Mouse (Mus musculus): ENCODE measurements around the gene Ttc3. TPM values are rescaled to one million over a fixed set of nuclear protein-coding genes. Genes with fewer than 3 reads are reported as not detected.
"Not testable (repeated sequence)": the region's sequence is repeated elsewhere in the genome, so short reads cannot be mapped to it uniquely, and the experiment has no call there.

Gene Ttc3
- total RNA-seq, 1 experiment from 2014 or later: 338 TPM

GRCm38 (mm10) chr16:94465900-94466299 is 95.5 kb downstream of the Ttc3 start:
- ATAC-seq (replicated peaks in 1 of 2; ENCODE audit: insufficient read depth in 1 of 2, low FRiP score in 2 of 2, low TSS enrichment in 1 of 2, low read depth in 1 of 2, poor library complexity in 2 of 2, severe bottlenecking in 2 of 2): no peak

GRCm38 (mm10) chr16:94466317-94466716 is 95.9 kb downstream of the Ttc3 start:
- not testable (repeated sequence) for ATAC-seq (replicated peaks in 1 of 2; ENCODE audit: insufficient read depth in 1 of 2, low FRiP score in 2 of 2, low TSS enrichment in 1 of 2, low read depth in 1 of 2, poor library complexity in 2 of 2, severe bottlenecking in 2 of 2)

GRCm38 (mm10) chr16:94467337-94468055 is 97.1 kb downstream of the Ttc3 start:
- no peak for ATAC-seq (replicated peaks in 1 of 2; ENCODE audit: insufficient read depth in 1 of 2, low FRiP score in 2 of 2, low TSS enrichment in 1 of 2, low read depth in 1 of 2, poor library complexity in 2 of 2, severe bottlenecking in 2 of 2)

GRCm38 (mm10) chr16:94468391-94468790 is 98.0 kb downstream of the Ttc3 start:
- ATAC-seq (replicated peaks in 1 of 2; ENCODE audit: insufficient read depth in 1 of 2, low FRiP score in 2 of 2, low TSS enrichment in 1 of 2, low read depth in 1 of 2, poor library complexity in 2 of 2, severe bottlenecking in 2 of 2): no peak

- no peak for ATAC-seq (replicated peaks in 1 of 2; ENCODE audit: insufficient read depth in 1 of 2, low FRiP score in 2 of 2, low TSS enrichment in 1 of 2, low read depth in 1 of 2, poor library complexity in 2 of 2, severe bottlenecking in 2 of 2)
Observed at GRCm38 (mm10) chr16:94472515-94472951, 102.1 kb downstream of the Ttc3 start.

- ATAC-seq (replicated peaks in 1 of 2; ENCODE audit: insufficient read depth in 1 of 2, low FRiP score in 2 of 2, low TSS enrichment in 1 of 2, low read depth in 1 of 2, poor library complexity in 2 of 2, severe bottlenecking in 2 of 2): no peak
Observed at GRCm38 (mm10) chr16:94473086-94473822, 102.8 kb downstream of the Ttc3 start.

- ATAC-seq (replicated peaks in 1 of 2; ENCODE audit: insufficient read depth in 1 of 2, low FRiP score in 2 of 2, low TSS enrichment in 1 of 2, low read depth in 1 of 2, poor library complexity in 2 of 2, severe bottlenecking in 2 of 2): peak; percentile 75 to 84
Observed at GRCm38 (mm10) chr16:94484752-94485535, 114.5 kb downstream of the Ttc3 start.

- ATAC-seq (replicated peaks in 1 of 2; ENCODE audit: insufficient read depth in 1 of 2, low FRiP score in 2 of 2, low TSS enrichment in 1 of 2, low read depth in 1 of 2, poor library complexity in 2 of 2, severe bottlenecking in 2 of 2): no peak
Observed at GRCm38 (mm10) chr16:94487341-94487740, 116.9 kb downstream of the Ttc3 start.

GRCm38 (mm10) chr16:94489326-94489725 is 118.9 kb downstream of the Ttc3 start:
- ATAC-seq (replicated peaks in 1 of 2; ENCODE audit: insufficient read depth in 1 of 2, low FRiP score in 2 of 2, low TSS enrichment in 1 of 2, low read depth in 1 of 2, poor library complexity in 2 of 2, severe bottlenecking in 2 of 2): no peak

- not testable (repeated sequence) for ATAC-seq (replicated peaks in 1 of 2; ENCODE audit: insufficient read depth in 1 of 2, low FRiP score in 2 of 2, low TSS enrichment in 1 of 2, low read depth in 1 of 2, poor library complexity in 2 of 2, severe bottlenecking in 2 of 2)
Observed at GRCm38 (mm10) chr16:94497176-94497575, 126.8 kb downstream of the Ttc3 start.

GRCm38 (mm10) chr16:94497911-94498310 is 127.5 kb downstream of the Ttc3 start:
- ATAC-seq (replicated peaks in 1 of 2; ENCODE audit: insufficient read depth in 1 of 2, low FRiP score in 2 of 2, low TSS enrichment in 1 of 2, low read depth in 1 of 2, poor library complexity in 2 of 2, severe bottlenecking in 2 of 2): peak; percentile 17 to 27; a peak in 2 of 4 replicates

GRCm38 (mm10) chr16:94504192-94504591 is 133.8 kb downstream of the Ttc3 start:
- peak; percentile 74 to 80 for ATAC-seq (replicated peaks in 1 of 2; ENCODE audit: insufficient read depth in 1 of 2, low FRiP score in 2 of 2, low TSS enrichment in 1 of 2, low read depth in 1 of 2, poor library complexity in 2 of 2, severe bottlenecking in 2 of 2)

- no peak for ATAC-seq (replicated peaks in 1 of 2; ENCODE audit: insufficient read depth in 1 of 2, low FRiP score in 2 of 2, low TSS enrichment in 1 of 2, low read depth in 1 of 2, poor library complexity in 2 of 2, severe bottlenecking in 2 of 2)
Observed at GRCm38 (mm10) chr16:94507071-94507470, 136.7 kb downstream of the Ttc3 start.

- no peak for ATAC-seq (replicated peaks in 1 of 2; ENCODE audit: insufficient read depth in 1 of 2, low FRiP score in 2 of 2, low TSS enrichment in 1 of 2, low read depth in 1 of 2, poor library complexity in 2 of 2, severe bottlenecking in 2 of 2)
Observed at GRCm38 (mm10) chr16:94508769-94509168, 138.4 kb downstream of the Ttc3 start.

- ATAC-seq (replicated peaks in 1 of 2; ENCODE audit: insufficient read depth in 1 of 2, low FRiP score in 2 of 2, low TSS enrichment in 1 of 2, low read depth in 1 of 2, poor library complexity in 2 of 2, severe bottlenecking in 2 of 2): no peak
Observed at GRCm38 (mm10) chr16:94509983-94510382, 139.6 kb downstream of the Ttc3 start.

- ATAC-seq (replicated peaks in 1 of 2; ENCODE audit: insufficient read depth in 1 of 2, low FRiP score in 2 of 2, low TSS enrichment in 1 of 2, low read depth in 1 of 2, poor library complexity in 2 of 2, severe bottlenecking in 2 of 2): no peak
Observed at GRCm38 (mm10) chr16:94517606-94518005, 147.2 kb downstream of the Ttc3 start.

Data from hematopoietic stem cell, adult 5-6 weeks (primary cell).